Mouse (Mus musculus): Measurements from ENCODE around the gene Wdr12.
"Not testable (repeated sequence)": the region's sequence is repeated elsewhere in the genome, so short reads cannot be mapped to it uniquely, and the experiment has no call there.

The Wdr12 gene

GRCm38 (mm10) chr1:60098024-60098781, at the start of gene Wdr12, which contains the start of gene Carf:
Gene Wdr12, minus strand, starts transcription at chr1:60098645.
Gene Carf, plus strand, starts transcription at chr1:60098247.
- CTCF ChIA-PET = interaction anchor here (0.6 kb wide), 1 partner anchor 323 kb away, joined by 4 read pairs; no protein-coding TSS in a partner anchor

DNA sequence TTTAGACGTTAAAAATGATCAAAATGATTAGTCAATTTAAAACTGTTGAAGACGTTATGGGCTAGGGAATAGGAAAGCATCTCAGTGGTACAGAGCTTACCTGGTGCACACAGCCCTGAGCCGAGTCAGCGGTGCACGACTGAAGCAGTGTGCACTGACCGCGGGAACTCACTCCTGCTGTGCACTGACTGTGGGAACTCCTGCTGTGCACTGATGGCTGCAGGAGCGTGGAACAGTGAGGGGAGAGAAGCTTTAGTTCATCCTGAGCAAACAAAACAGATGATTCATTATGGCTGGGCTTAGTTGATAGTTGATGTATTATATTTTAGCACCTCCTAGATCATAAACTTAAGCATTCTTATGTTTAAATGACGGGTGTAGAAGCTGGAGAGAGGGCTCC, 38.9 kb upstream of the Wdr12 start:
- CTCF ChIA-PET = no interaction called here

- CTCF ChIA-PET = interaction anchor here (0.6 kb wide), 1 partner anchor 284 kb away, joined by 4 read pairs; no protein-coding TSS in a partner anchor
Observed at GRCm38 (mm10) chr1:60117721-60118455, 19.4 kb upstream of the Wdr12 start.

- CTCF ChIA-PET = no interaction called here
Observed at GRCm38 (mm10) chr1:60104582-60104981, 6.1 kb upstream of the Wdr12 start.

GRCm38 (mm10) chr1:60098839-60099238, 394 bp upstream of the Wdr12 start:
- CTCF ChIA-PET = no interaction called here

- CTCF ChIA-PET = interaction anchor here (0.5 to 0.6 kb wide), 2 partner anchors 105 to 324 kb away, joined by 4 to 30 read pairs; no protein-coding TSS in a partner anchor
Observed at GRCm38 (mm10) chr1:60097277-60098023, 995 bp downstream of the Wdr12 start.

GRCm38 (mm10) chr1:60096572-60097276, 1.7 kb downstream of the Wdr12 start:
- CTCF ChIA-PET = interaction anchor here (0.5 to 0.6 kb wide), 2 partner anchors 40 to 104 kb away, joined by 5 to 30 read pairs; no protein-coding TSS in a partner anchor

- CTCF ChIA-PET = no interaction called here
Observed at GRCm38 (mm10) chr1:60076411-60076810, 22.0 kb downstream of the Wdr12 start.

DNA sequence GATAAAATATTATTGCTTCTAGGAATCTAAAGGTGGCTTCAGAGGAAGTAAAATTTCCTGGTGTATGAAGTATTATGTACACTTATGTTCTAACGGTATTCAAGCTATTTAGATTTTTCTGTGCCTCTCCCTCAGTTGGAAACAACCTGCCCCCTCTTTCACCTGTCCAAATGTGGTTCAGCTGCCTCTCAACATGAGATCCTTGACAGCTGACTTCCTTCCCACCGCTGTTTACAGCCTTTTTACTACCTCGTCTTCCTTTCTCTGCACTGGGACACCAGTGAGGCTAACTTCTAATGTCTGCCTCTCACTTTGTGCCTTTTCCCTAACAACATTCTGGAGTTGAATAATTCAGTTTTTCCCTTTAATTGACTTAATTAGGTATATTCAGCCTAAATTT, 22.9 kb downstream of the Wdr12 start:
- CTCF ChIA-PET = no interaction called here

DNA sequence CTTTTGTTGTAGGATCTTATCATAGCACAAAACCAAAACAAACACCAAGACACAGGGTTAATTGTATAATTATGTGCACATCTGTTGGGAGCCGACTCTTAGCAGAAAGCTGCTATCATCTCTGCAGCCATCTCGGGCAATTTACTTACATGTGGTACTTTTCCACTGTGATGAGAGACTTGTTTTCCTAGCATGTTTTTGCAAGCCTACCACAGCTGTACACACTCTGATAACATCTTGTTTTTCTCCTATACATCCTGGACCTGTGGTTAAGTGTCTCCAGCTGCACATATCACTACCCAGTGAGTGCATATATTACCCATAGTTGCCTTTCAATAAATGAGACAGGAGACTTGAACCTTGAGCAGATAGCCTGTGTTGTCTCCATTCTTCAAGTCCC, 23.5 kb downstream of the Wdr12 start:
- CTCF ChIA-PET = no interaction called here

- CTCF ChIA-PET = not testable (repeated sequence)
Observed at GRCm38 (mm10) chr1:60070725-60071124, 27.7 kb downstream of the Wdr12 start.

GRCm38 (mm10) chr1:60056310-60056709, 42.1 kb downstream of the Wdr12 start:
- CTCF ChIA-PET = interaction anchor here (0.5 to 0.7 kb wide), 2 partner anchors 40 to 120 kb away, joined by 5 read pairs; no protein-coding TSS in a partner anchor

- CTCF ChIA-PET = no interaction called here
Observed at GRCm38 (mm10) chr1:60054659-60055058, 43.8 kb downstream of the Wdr12 start.

DNA sequence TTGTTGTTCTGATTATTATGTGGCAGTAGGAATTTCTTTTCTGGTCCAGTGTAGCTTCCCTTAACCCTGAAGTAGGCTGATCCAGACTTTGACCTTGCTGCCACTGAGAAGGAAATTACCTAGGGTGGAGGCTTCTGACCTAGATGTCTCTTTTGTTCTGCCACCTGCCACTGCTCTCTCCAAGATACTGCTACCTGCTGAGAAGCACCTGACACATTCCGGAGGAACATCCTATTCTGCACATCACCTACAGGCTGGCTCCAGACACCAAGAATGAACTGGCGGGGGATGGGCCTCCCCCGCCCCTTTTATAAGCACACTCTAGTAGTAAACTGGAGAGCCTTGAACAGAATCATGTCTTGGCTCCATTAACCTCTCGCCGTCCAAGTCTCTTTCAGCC, 51.0 kb downstream of the Wdr12 start:
- CTCF ChIA-PET = not testable (repeated sequence)

GRCm38 (mm10) chr1:60044595-60044994, 53.9 kb downstream of the Wdr12 start:
- CTCF ChIA-PET = no interaction called here

GRCm38 (mm10) chr1:60042796-60043469, 55.5 kb downstream of the Wdr12 start, which contains the start of gene Ica1l:
Gene Ica1l, minus strand, starts transcription at chr1:60043184.
- CTCF ChIA-PET = no interaction called here

GRCm38 (mm10) chr1:60042398-60042795, 56.0 kb downstream of the Wdr12 start:
- CTCF ChIA-PET = no interaction called here

- CTCF ChIA-PET = no interaction called here
Observed at GRCm38 (mm10) chr1:60035044-60035443, 63.4 kb downstream of the Wdr12 start.
